Mouse (Mus musculus) liver, adult 2 months (tissue): ENCODE results near the gene Cckar. TPM values are rescaled to one million over a fixed set of nuclear protein-coding genes. Genes with fewer than 3 reads are reported as not detected.
"Not testable (repeated sequence)": the region's sequence is repeated elsewhere in the genome, so short reads cannot be mapped to it uniquely, and the experiment has no call there.

Source experiments
- DNase-seq: peaks from one replicate; pipeline ENCODE4 v3.0.0-alpha.2; 2011; ENCODE audit warnings: low read depth, low spot score; ENCODE audit errors: extremely low read depth
- H3K27ac ChIP-seq: fragments of 200-500 bp; replicated peaks from 2 replicates; pipeline ENCODE4 v1.5.1; 2012; ENCODE audit warnings: low read depth, mild to moderate bottlenecking, control low read depth, inconsistent platforms, low read length; ENCODE audit not compliant: insufficient read depth
- H3K27me3 ChIP-seq: fragments of 200-500 bp; 2 replicates; pipeline ENCODE4 v1.6.1; 2012; ENCODE audit warnings: mild to moderate bottlenecking, moderate library complexity, low read length, inconsistent platforms; ENCODE audit not compliant: control insufficient read depth, insufficient read depth
- H3K36me3 ChIP-seq: fragments of 200-500 bp; 2 replicates; pipeline ENCODE4 v1.6.1; 2012; ENCODE audit warnings: low read length, inconsistent platforms; ENCODE audit not compliant: control insufficient read depth, insufficient read depth
- H3K4me1 ChIP-seq: fragments of 200-500 bp; 2 replicates; pipeline ENCODE4 v1.6.1; 2011; ENCODE audit warnings: low read length; ENCODE audit not compliant: control insufficient read depth, insufficient read depth
- H3K4me3 ChIP-seq: fragments of 200-500 bp; 2 replicates; pipeline ENCODE4 v1.5.1; 2011; ENCODE audit warnings: low read depth, mild to moderate bottlenecking, control low read depth, low read length, moderate library complexity; ENCODE audit not compliant: insufficient read depth
- H3K79me2 ChIP-seq: fragments of 200-500 bp; 2 replicates; pipeline ENCODE4 v1.6.1; 2012; ENCODE audit warnings: inconsistent platforms, mild to moderate bottlenecking, low read length, moderate library complexity; ENCODE audit not compliant: control insufficient read depth, insufficient read depth
- H3K9ac ChIP-seq: fragments of 200-500 bp; 2 replicates; pipeline ENCODE4 v1.6.1; 2012; ENCODE audit warnings: low read depth, mild to moderate bottlenecking, control low read depth, inconsistent platforms, low read length
- CTCF ChIP-seq: fragments of 200-500 bp; IDR thresholded peaks from 2 replicates; pipeline ENCODE4 v1.5.1; 2011; ENCODE audit warnings: low read depth, low read length, control low read depth
- POLR2A ChIP-seq: fragments of 200-500 bp; IDR thresholded peaks from 2 replicates; pipeline ENCODE4 v1.6.1; 2011; ENCODE audit warnings: low read length, control low read depth; ENCODE audit not compliant: insufficient read depth; ENCODE audit errors: extremely low read depth
- WGBS: fragments of 180-500 bp; shearing (Covaris S2); methylation state at CpG from one replicate; pipeline ENCODE4 v1.1.7; 2018; 5-methylcytosine and 5-hydroxymethylcytosine counted together
- polyA plus RNA-seq: library from polyadenylated mRNA; depleted of rRNA; stranded (reverse); fragments of >200 nt; gene quantifications from 2 replicates; pipeline ENCODE4 v1.2.3, GENCODE M21; 2012
- total RNA-seq: library from RNA; depleted of rRNA; stranded (reverse); fragments of >200 nt; gene quantifications from 2 replicates; pipeline ENCODE4 v1.2.3, GENCODE M21; 2014

Gene Cckar
- total and polyA plus RNA-seq, 2 experiments, result 0.37 TPM; not detected in 1

GRCm38 (mm10) chr5:53683916-53684315 is 23.6 kb downstream of the Cckar start:
- Histone ChIP-seq H3K36me3 (no peaks in the 10 kb centered on the region), H3K4me3 (no peak overlapping the region), H3K27ac (no peak overlapping the region), H3K79me2 (no peaks in the 10 kb centered on the region), H3K27me3 (no peaks in the 10 kb centered on the region), H3K9ac (no peak overlapping the region), H3K4me1 (no peaks in the 10 kb centered on the region)
- TF ChIP-seq CTCF (no peak), POLR2A (no peak)
- no peak for DNase-seq
- 75% methylated on average over 3 of the region's 3 CpGs for WGBS

- DNase-seq, result no peak
- Histone ChIP-seq H3K36me3 (no peaks in the 10 kb centered on the region), H3K9ac (no peak overlapping the region), H3K4me1 (no peaks in the 10 kb centered on the region; the same call in 1 of the 2 replicates), H3K4me3 (no peak overlapping the region), H3K27ac (no peak overlapping the region), H3K79me2 (no peaks in the 10 kb centered on the region), H3K27me3 (no peaks in the 10 kb centered on the region; the same call in 1 of the 2 replicates)
- WGBS, result 68% methylated on average over 6 of the region's 6 CpGs
- TF ChIP-seq POLR2A, result no peak
- TF ChIP-seq CTCF, result no peak
Measured at GRCm38 (mm10) chr5:53679651-53680050, 27.9 kb downstream of the Cckar start.

GRCm38 (mm10) chr5:53678036-53678767 is 29.3 kb downstream of the Cckar start:
- 59% methylated on average over 13 of the region's 13 CpGs for WGBS
- Histone ChIP-seq H3K27ac (no peak overlapping the region), H3K4me3 (no peak overlapping the region), H3K27me3 (no peaks in the 10 kb centered on the region; the same call in 1 of the 2 replicates), H3K4me1 (no peaks in the 10 kb centered on the region; the same call in 1 of the 2 replicates), H3K36me3 (no peaks in the 10 kb centered on the region), H3K79me2 (no peaks in the 10 kb centered on the region), H3K9ac (no peak overlapping the region)
- no peak for DNase-seq
- no peak for TF ChIP-seq POLR2A
- no peak for TF ChIP-seq CTCF

GRCm38 (mm10) chr5:53676671-53677070 is 30.8 kb downstream of the Cckar start:
- H3K27me3 ChIP-seq, result no peaks in the 10 kb centered on the region; the same call in 1 of the 2 replicates
- no peak overlapping the region for H3K4me3 ChIP-seq
- H3K9ac ChIP-seq, result no peak overlapping the region
- no peak overlapping the region for H3K27ac ChIP-seq
- no peaks in the 10 kb centered on the region; the same call in 1 of the 2 replicates for H3K4me1 ChIP-seq
- H3K36me3 ChIP-seq, result no peaks in the 10 kb centered on the region
- peak; percentile 9 for DNase-seq
- TF ChIP-seq CTCF, result no peak
- TF ChIP-seq POLR2A, result no peak
- H3K79me2 ChIP-seq, result no peaks in the 10 kb centered on the region
- 18% methylated on average over 8 of the region's 8 CpGs for WGBS

GRCm38 (mm10) chr5:53673493-53674150 is 33.9 kb downstream of the Cckar start:
- H3K79me2 ChIP-seq, DNase-seq, H3K27me3 ChIP-seq, H3K9ac ChIP-seq, H3K4me1 ChIP-seq, H3K36me3 ChIP-seq, H3K27ac ChIP-seq, H3K4me3 ChIP-seq: not testable (repeated sequence)
- 82% methylated on average over 6 of the region's 6 CpGs for WGBS

GRCm38 (mm10) chr5:53672352-53672751 is 35.2 kb downstream of the Cckar start:
- no peaks in the 10 kb centered on the region; the same call in 1 of the 2 replicates for H3K4me1 ChIP-seq

More at GRCm38 (mm10) chr5:53672352-53672751, 35.2 kb downstream of the Cckar start:
- Histone ChIP-seq H3K79me2 (no peaks in the 10 kb centered on the region), H3K4me3 (no peak overlapping the region), H3K36me3 (no peaks in the 10 kb centered on the region), H3K9ac (no peak overlapping the region), H3K27me3 (no peaks in the 10 kb centered on the region), H3K27ac (no peak overlapping the region)
- DNase-seq, result peak; percentile 30
- no peak for TF ChIP-seq POLR2A
- peak; percentile 84 for TF ChIP-seq CTCF
- 25% methylated on average over 5 of the region's 5 CpGs for WGBS
